Mouse (Mus musculus): ENCODE results near the gene Olfr834.

Gene Olfr834

DNA sequence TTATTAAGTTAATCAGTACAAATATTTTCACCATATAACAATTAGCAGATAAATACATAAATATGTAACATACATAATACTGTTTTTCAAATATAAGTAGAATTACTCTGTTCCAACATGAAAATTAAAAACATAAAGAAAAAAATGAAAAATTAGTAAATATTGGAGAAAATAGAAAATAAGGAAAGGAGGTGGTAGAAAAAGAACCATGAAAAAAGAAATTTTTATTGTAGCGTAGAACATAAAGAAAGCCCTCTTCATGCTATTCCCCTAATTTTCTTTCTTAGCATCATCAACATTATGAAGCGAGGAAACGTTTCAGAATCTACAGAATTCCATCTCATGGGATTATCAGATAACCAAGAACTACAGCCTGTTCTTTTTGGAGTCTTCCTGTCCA lies at the start of gene Olfr834:
TSS of gene Olfr834 (plus strand) at position 301 of the 400 bp plus-strand sequence.
- no peak for DNase-seq (ENCODE audit: low spot score)

DNA sequence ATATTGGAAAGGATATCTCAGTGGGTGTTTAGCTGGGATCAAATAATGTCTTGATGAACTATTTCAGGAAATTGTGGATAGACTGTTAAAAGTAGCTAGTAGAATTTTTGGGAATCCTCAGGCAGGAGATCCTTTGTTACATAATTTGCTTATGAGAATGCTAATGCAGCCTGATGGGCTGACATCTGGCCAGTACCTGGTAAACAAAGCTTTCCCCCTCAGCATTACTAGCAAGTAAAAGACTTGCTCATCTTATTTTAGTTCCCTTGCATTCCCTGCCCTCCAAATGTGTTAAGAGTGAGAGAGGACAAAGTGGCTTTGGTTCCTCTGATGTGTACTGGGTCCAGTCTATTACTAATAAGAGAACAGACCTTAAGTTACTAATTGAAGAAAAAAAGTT lies 25.8 kb upstream of the Olfr834 start:
- DNase-seq (ENCODE audit: low spot score): no peak

DNA sequence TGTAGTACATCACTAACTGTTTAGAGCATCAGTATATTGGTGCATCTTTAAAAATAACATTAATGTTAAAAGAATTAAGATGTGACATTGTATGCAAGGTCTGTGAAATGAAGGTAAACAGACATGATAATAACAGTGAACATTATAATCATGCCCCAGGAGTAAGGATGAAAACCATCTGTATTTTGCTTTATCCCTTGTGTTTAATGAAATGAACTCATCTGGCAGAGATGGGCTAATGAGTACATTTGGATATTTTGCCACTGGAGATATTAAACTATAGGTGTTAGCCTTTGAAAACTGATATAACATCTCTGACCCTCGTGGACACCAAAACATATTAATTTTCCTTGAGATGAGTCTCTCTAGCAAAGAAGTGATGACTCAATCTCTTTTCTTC lies 44.6 kb downstream of the Olfr834 start, which contains the start of gene Olfr835:
TSS of gene Olfr835 (plus strand) at position 301 of the 400 bp plus-strand sequence.
- DNase-seq (ENCODE audit: low spot score): no peak

All from embryo, embryonic 10 days (tissue).